Mouse (Mus musculus) lung, postnatal 36 days (tissue): Measurements from ENCODE around the gene Kif26a.

Experiments
- DNase-seq: peaks from one replicate; pipeline ENCODE4 v3.0.0; 2022; ENCODE audit warnings: mixed read lengths

Gene Kif26a

DNA sequence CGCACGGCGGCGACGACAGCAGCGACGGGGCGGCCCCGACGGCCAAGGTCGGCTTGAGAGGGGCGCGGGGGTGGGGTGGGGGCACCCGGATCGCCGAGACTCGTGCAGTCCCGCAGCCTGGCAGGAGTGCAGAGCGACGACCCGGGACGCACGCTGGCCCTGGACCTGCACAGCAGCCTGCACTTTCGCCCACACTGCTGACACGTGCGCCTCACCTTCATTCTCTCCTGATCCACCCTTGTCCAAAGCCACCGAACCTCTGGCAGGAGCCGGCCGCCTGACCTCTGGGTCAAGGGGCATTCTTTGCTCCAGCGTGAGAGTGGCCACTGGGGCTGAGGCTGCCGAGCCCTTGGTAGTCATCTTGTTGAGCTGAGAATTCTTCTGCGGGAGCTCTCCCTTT lies 15.1 kb upstream of the Kif26a start:
- no peak for DNase-seq

DNA sequence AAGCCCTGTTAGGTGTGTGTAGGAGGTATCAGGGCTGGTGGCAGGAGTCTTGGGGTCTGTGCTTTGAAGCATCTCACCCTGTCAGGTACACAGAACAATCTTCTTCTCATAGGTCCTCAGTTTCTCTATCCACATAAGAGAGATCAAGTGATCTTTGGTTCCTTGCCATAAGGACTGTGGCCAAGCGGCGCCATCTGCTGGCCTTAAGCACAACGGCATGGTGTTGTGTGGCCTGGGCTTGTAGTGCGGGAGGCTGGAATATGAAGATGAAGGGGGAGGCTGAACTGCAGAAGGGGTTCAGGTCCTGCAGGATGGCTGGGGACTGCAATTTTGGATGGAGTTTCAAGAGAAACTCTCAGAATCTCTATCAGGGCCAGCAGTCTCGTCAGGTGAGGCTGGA lies 5.8 kb upstream of the Kif26a start:
- peak; percentile 80 for DNase-seq

DNA sequence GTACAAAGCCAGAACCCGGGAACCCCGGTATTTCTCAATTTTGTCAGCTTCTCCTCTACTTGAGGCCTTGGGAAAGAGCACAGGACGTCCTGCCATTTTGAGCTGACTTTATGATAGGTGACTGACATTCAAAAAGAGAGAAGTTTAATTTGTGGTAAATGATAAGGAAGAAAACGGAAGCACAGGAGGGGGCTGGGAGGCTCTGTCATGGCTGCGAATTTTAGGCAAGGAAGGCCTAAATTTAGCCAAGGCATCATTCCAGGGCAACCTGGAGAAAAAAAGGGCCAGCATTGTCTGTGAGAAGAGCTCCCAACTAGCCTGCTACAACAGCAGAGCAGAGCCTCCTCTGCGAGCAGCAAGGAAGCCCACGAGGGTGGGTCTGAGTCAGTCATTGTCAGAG lies 5.3 kb upstream of the Kif26a start:
- no peak for DNase-seq

DNA sequence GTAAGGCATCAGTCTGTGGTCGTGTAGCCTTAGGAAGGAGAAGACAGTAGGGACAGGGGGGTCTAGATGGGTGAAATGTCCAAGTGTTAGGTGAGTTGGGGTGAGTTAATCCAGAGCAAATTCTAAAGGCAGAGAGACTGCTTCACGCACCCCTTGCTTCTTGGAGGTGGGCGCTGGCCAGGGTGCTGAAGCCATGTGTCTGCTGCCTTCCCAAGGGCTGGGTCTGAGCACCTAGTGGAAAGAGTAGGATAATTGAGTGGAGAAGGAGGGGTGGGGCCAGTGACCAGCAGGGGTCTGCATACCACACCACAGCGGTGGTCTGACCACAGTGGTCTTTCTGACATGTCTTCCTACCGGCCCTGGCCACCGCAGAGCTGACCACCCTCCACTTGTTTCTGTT lies 4.7 kb upstream of the Kif26a start:
- DNase-seq: no peak

DNA sequence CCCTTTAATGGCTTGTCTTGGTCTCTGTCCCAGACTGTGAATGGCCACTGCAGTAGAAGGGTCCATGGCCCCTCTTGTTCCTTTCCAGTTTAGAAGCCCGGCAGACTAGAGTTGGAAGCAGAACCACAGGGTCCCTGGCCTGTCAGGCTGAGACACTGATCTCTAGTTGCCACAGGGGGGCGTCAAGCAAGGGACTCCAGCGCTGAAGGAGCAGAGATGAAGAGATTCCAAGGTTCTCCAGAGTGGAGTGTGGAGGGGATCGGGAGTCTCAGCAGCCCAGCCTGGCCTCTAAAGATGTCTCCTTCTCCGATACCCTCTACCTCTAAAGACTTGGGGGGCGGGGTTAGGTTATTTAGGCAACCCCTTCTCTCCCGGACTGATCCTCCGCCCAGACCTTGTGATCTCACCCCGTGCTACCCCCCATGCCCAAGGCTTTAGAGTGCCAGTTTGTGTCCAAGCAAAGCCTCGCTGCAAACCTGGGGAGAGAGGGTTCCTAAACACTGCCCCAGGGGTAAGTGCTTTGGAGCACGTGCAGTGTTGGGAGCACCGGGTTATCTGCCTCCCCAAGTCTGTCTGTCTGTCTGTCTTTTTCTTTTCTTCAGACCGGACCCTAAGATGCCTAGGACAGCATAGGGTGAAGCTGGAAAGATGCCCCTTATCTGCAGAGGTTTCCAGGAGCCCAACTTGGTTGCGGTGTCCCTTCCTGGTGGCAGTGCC lies 2.7 kb upstream of the Kif26a start:
- no peak for DNase-seq

DNA sequence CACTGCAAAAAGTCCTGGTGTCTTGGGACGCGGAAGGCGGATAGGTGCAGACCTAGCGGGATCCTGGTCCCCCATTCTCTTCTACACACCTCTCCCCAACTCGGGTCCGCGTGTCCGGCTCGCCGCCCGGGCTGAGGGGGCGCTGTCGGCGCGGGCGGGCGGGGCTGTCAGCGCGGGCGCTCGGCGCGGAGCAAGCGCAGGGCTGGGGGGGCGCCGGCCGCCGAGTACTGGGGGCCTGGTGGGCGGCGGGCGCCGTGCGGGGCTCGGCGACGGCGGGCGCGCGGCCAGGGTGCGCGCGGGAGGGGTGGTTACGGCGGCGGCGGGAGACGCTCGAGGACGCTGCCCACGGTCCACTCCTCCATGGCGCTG lies 2.2 kb upstream of the Kif26a start:
- DNase-seq: no peak

DNA sequence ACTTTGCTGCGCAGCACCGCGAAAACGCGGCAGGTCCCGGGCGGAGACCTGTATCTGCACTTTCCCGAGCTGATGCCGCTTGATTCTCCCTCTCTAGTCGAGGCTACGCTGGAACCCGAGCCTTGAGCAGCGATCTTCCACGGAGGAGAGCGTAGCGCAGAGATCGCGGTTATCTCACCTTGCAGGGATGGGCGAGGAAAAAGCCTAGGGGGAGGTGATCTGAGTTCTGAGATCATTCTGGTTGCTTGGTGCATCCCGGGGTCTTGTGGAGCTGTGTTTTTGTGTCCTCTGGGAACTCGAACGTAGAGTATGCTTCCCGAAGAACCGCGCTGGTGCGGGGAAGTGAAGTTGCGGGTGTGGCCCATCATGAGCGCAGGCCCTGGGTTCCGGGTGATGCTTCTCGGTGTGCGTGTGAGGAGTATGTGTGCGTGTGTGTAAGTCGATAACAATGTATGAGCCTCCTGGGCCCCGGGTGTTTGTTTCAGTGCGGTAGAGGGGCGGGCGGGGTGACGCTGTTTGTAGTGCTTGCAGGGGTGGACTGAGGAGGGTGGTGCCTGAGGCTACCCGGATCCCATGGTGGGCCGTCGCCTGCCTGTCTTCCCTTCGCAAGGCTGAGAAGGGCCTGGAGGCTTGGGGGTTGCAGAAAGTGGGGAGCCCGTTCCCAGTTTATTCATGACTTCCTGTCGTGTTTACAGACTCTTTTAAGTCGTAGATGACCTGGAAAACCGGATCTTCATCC lies 1.5 kb upstream of the Kif26a start:
- no peak for DNase-seq

DNA sequence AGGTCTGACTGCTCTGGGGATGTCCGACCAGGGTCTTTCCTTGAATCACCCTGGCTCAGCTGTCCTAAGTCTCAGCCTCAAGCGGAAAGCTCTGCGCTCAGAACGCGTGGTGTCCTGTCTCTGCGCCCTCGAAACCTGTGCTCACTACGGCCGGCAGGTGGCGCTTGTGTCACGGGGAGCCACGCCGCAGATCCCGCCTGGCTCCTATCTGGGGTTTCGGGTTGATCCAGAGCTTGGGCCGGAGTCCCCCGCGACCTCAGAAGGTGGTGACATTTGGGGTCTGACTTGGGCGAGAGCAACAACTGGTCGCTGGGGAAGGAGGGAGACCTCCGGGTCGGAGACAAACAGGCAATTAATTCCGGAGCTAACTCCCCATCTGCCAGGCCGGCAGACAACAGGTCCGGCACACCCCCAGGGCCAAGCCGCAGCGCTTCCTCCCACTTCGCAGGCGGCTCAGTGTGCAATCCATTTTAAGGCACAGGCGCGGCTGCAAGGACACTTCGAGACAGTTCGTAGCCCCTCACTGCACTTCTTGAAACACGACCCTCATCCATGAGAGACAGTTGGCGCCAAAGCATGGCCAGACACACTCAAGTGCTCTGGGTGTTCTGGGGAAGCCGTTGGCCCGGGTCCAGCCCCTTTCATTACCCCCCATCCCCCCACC lies 665 bp upstream of the Kif26a start:
- peak; percentile 87 for DNase-seq

DNA sequence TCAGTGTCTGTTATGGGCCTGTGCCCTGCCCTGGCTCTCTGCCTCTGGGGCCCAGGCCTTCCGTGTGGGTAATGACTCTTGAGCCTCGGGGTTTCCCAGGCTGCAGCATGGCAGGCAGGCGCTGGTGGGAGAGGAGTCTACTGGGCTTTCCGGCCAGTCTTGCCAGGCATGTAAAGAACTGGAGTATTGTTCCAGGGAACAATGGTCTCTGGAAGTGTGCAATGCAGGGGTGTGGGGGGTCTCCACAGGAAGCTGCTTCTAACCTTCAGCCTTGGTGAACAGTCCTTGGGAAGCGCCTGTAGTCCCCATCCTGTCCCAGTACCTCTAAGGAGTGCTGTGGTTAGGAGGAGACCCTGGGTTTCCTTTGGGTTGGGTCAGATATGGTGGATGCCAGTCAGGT lies 1.4 kb downstream of the Kif26a start:
- no peak for DNase-seq

DNA sequence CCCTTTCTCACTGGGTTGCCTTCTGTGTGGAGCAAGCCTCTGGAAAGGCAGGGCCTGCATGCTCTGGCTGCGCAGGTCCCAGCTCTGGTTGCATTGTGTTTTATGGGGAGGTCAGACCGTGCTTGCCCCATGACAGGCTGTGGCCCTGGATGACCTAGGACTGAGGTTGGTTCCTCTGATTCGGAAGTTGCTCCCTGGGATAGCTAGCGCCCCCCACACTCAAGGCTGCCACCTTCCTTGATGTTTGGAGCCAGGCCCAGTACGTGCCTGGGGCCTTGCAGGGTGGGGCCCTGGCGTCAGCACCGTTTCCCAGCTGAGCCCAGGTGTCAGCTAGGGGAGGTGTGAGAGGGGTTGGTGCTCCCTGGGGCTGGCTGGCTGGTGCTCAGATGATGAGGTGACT lies 4.0 kb downstream of the Kif26a start:
- DNase-seq: no peak

DNA sequence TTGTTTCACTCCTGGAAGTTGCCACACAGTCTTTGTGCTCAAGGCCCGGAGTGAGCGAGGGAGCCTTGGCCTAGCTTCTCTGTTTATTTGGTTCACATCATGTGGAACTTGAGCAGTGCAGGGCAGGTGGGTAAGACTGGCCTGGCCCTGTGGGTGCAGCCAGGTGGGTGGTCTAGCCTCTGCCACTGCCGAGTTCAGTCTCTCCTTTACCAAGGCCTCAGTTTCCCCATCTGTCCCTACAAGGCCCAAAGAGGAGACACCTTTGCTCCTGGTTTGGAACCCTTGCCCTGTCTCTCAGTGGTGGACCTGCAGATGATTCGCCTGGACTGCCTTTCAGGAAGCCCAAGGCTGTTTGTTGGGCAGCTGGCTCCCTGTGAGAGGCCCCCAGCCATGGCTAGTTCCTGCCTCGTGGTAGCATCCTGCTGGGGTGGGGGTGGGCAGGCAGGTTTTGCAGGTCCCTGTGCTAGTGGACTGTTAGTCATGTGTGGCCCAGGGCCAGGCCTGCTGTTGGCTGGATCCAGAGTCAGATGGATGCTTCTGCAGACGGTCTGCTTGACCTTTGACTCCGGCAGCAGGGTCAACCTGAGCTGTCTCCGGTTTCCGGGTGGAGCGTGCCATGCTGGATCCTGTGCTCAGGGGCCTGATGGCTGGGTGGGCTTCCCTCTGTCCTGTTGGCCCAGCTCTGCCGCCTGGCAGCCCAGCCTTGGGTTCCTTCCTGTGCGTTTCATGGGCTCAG lies 5.4 kb downstream of the Kif26a start:
- peak; percentile 52 for DNase-seq

DNA sequence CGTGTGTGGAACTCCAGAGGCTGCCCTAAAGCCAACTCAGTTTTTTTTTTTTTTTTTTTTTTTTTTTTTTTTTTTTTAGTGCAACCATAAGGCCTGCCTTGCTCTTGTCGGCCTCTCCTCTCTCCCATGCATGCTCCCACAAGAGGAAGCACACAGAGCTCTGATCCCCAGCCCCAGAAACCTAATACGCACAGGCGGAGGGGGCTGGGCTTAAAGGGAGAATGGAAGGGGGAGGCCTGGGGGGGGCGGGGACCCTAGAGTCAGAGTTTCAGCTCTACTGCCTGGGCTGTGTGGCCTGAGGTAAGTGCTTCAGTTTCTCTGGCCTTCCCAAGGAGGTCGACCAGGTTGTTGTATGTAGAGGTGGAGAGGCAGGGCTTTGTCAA lies 6.0 kb downstream of the Kif26a start:
- no peak for DNase-seq

DNA sequence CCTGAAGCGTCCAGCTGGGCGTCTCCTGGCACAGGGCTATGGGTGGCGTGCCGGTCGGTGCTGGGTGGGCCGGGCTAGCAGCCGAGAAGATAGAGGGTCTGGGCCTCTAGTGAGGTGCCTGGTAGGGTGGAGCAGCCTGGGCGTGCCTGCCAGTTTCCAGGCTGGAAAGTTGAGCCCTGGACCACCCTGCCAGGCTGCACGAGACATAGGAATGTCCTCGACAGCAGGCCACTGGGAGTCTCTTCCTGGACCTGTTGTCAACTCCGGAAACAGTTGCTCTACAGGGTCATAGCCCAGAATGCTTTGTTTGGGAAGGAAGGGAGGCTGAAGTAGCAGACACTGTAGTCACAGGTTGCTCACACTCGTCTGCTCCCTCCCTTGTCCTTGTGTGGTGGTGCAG lies 7.6 kb downstream of the Kif26a start:
- DNase-seq: peak; percentile 67

DNA sequence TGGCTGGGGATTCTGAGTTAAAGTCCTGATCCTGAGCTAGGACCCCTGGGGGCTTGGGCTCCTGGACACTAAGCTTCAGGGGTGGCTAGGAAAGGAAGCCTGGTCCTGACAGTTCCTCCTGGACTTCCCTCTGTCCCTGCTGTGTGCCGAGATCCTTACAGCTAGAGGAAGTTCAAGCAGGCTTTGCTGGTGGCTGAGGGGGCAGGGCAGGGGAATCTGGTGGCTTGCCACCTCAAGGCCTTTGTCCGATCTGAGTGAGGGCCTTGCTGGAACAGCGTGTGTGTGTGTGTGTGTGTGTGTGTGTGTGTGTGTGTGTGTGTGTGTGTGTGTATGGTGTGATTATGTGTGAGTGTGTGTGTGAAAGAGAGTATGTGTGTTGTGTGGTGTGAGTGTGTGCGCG lies 8.5 kb downstream of the Kif26a start:
- DNase-seq: no peak

DNA sequence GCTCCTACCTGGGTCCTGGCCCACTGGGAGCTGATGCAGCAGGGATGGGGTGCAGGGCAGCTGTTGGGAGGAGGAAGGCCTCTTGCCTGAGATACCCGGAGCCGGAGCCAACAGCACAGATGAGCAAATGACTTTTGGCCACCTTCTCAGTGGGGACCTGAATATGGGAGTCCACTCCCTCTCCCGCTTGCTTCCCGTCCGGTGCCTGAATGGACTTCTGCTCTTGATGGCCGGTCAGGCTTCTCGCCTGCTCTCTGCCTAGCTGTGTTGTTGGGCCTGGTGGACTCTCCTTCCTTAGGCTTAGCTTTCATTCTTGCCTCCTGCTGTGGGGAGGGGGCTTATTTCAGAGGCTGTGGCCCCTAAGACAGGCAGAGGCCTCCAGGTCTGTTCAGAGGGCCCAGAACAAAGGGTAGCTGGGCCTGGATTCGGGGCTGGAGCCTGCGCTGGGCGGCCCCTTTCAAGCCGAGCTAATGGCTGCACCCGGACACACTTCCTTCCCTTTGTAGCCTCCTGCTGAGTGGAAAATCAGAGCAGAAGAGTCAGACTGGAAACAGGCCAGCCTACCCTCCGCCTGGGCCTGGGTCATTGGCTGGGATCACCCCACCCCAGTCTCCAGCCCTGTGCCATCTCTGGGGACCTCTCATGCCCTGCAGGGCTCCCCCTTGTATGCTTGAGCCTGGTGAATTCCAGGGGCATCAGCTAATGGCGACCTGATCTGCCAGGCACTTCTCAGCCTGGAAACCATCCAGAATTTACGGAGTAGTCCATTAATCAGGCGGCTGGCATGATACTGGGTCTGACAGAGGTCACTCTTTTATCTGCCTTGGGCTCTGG lies 9.4 kb downstream of the Kif26a start:
- peak; percentile 71 for DNase-seq

DNA sequence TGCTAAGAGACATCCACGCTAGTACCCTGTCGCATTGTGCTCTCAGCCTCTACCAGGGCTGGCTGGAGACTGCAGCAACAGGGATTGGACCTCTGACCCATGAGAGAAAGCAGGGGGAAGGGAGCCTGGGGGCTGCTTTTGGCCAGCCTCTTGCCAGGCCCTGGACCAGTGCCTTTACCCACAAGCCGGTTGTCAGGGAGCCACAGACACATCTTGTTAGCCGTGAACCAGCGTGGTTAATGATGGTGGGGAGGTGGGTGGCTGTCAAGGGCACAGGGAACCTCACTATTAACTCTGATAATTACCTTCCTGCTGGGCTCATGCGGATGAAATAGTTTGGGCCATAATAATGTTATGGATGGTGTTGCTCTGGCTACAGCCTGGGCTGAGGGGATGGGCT lies 10.8 kb downstream of the Kif26a start:
- DNase-seq: no peak

DNA sequence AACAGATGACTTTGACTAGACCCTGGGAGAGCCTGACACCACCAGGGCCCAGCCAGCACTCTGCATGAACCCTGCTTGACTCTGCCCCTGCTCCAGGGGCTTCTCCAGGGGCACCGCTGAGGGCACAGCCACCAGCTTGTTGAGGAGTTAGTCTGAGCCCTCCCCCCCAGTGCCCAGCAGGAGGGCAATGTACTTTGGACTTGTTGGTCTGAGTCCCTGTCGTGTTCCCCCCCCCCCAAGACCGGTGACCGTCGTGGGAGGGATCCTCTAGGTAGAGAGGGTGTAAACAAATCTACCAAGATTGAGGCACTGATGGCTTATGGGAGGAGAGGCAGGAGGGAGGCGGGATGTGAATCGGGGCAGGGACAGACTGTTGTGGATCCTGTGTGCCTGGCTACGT lies 12.2 kb downstream of the Kif26a start:
- no peak for DNase-seq

DNA sequence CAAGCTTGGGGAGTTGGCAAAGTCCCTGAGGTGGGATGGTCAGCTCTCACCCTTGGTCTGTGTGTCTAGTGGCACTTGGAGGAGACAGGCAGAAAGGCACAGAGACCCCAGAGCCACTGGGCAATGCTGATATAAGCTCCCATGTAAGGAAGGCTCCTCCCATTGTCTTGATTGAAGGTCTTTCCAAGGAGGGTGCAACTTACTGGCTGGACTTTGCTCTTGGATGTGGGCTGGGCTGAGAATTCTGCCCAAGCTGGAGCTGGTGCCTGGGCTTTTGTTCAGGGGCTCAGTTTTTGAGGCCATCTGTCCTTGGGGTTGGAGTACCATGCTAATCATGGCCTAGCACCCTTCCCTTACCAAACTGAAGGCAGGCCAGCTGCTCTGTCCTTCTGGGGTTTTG lies 12.8 kb downstream of the Kif26a start:
- no peak for DNase-seq

DNA sequence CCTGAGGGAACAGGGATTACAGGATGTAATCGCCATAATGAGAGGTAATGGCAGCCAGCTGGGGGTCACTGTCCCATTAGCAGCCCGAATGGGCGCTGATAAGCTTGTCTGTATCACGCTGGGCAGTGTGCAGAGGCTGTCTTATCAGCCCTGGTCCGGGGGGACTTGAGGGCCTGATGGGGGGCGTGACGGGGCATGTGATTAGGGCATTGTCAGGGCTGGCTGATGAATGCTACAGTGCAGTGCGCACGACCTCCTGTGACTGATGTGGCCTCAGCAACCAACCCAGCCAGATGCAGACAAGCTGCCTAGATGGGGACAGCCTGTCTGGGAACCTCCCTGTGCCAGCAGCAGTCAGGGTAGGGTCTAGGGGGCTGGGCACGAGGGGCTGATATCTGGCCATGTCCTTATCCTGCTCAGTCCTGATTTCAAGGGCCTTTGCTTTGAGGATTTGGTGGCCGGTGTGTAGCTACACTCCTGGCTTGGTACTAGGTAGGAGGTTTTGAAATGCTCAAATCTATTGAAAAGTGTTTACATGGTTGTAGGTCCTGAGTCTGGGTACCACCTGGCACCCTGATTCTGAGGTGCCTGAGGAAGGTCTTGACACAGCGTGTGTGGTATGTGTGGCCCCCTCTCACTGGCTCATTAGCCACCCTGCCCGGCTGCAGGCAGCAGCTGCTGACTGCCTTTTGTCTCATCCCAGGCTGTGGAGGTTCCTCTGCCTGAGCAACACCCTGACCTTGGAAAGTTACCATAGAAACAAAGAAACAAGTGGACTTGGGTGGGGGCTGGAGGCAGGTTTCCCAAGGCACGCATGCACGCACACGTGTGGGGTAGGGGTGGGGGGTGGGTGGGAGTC lies 18.2 kb downstream of the Kif26a start:
- no peak for DNase-seq

DNA sequence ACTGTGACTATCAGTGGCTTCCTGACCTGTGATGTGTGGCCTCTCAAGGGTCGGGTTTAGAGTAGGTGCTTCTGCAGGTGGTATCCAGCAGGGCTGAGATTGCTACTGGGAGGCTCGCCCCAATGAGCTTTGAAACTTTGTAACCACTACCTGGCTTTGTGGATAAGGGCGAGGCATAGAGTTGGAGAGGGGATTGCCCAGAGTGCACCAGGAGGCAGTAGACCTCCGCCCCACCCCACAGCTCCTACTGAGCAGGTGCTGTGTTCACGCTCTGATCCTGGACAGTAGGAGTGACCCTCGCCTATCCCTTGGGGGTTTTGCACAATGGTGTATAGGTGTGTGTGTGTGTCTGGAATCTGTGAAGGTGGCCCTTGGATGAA lies 18.8 kb downstream of the Kif26a start:
- DNase-seq: no peak

DNA sequence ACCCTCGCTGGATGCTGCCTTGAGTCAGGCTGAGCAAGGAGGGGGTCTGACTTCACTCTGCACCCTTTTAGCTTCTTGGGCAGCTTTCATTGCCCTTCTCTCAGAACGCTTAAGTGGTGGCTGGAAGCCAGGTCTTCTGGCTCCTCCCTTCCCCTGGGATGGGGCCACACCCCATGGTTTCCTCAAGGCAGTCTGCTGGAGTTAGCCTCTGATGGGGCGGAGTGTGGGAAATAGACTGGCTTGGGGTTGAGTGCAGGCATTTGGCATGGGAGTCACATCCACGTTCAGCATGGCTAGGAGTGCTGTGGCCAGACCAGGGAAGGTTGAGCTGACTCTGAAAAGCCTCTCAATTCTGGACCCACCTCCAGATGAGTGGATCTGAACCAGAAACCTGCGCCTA lies 23.2 kb downstream of the Kif26a start:
- DNase-seq: peak; percentile 84
